Mouse (Mus musculus): Measurements from ENCODE around the gene Hrk. TPM values are rescaled to one million over a fixed set of nuclear protein-coding genes. Genes with fewer than 3 reads are reported as not detected.

Gene Hrk
- total and polyA plus RNA-seq, 3 experiments, result not detected

DNA sequence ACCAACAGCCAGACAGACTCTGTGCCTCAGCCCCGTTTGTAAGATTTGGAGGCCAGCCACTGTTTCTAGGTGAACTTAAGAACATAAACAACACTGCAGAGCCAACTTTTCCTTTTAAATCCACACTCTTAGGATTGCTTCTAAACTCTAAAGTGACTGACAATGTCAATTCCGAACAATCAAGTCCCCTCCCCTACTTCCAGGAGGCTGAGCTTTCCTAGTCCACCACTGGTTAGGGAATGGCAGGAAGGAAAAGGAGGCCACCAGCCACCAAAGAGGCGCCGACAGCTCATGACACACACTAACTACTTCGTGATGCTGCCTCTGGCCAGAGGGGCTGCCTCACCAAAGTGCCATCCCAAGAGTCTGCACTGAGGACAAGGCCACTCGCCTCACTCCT lies 19.7 kb upstream of the Hrk start:
- Histone ChIP-seq H3K79me2 (replicated peaks; ENCODE audit: control insufficient read depth, extremely low read depth, insufficient read depth, poor library complexity, severe bottlenecking) (peaks cover 9% of the 10 kb centered on the region; the same call in 1 of the 2 replicates), H3K9ac (ENCODE audit: insufficient read depth, low read depth) (no peak overlapping the region), H3K4me1 (ENCODE audit: control insufficient read depth in 1 of 2, insufficient read depth in 2 of 2) (peaks cover 0 to 10% of the 10 kb centered on the region in 2 experiments; a peak in 2 of 4 replicates), H3K27me3 (replicated peaks) (no peaks in the 10 kb centered on the region), H3K4me2 (ENCODE audit: insufficient read depth, low read depth, poor library complexity, severe bottlenecking) (no peak overlapping the region), H3K9me3 (replicated peaks; ENCODE audit: low read length) (no peaks in the 10 kb centered on the region), H3K36me3 (replicated peaks in 1 of 2; ENCODE audit: control insufficient read depth in 1 of 2, insufficient read depth in 1 of 2, low read length in 1 of 2) (peaks cover 33 to 94% of the 10 kb centered on the region in 2 experiments), H3K27ac (ENCODE audit: insufficient read depth, low read depth) (no peak overlapping the region), H3K4me3 (replicated peaks in 1 of 3; ENCODE audit: low read depth in 2 of 3, low read length in 2 of 3, poor library complexity in 1 of 3) (no peak overlapping the region)
- in situ Hi-C loops (cut with MboI; ENCODE audit: low pct_ligation_motif_present, low pct_unique_long_range_greater_than_20kb, low sequenced_read_pairs) (no loop called here), dilution Hi-C loops (cut with MboI; ENCODE audit: extremely low pct_ligation_motif_present, extremely low pct_unique_long_range_greater_than_20kb, low sequenced_read_pairs) (no loop called here)
- no peak for TF ChIP-seq SMC3 (IDR thresholded peaks at IDR 0.05; ENCODE audit: low read depth, low read length)
- TF ChIP-seq MAZ (IDR thresholded peaks at IDR 0.05; ENCODE audit: low read depth, low read length), result no peak
- DNase-seq (ENCODE audit: extremely low read depth), result no peak

GRCm38 (mm10) chr5:118145458-118145857 lies 19.0 kb upstream of the Hrk start:
- no peaks in the 10 kb centered on the region for H3K27me3 ChIP-seq (replicated peaks)
- H3K27ac ChIP-seq (ENCODE audit: insufficient read depth, low read depth), result no peak overlapping the region
- peaks cover 0 to 10% of the 10 kb centered on the region in 2 experiments; a peak in 2 of 4 replicates for H3K4me1 ChIP-seq (ENCODE audit: control insufficient read depth in 1 of 2, insufficient read depth in 2 of 2)
- peaks cover 9% of the 10 kb centered on the region; the same call in 1 of the 2 replicates for H3K79me2 ChIP-seq (replicated peaks; ENCODE audit: control insufficient read depth, extremely low read depth, insufficient read depth, poor library complexity, severe bottlenecking)
- dilution Hi-C loops (cut with MboI; ENCODE audit: extremely low pct_ligation_motif_present, extremely low pct_unique_long_range_greater_than_20kb, low sequenced_read_pairs) (no loop called here), in situ Hi-C loops (cut with MboI; ENCODE audit: low pct_ligation_motif_present, low pct_unique_long_range_greater_than_20kb, low sequenced_read_pairs) (no loop called here)
- no peak overlapping the region for H3K9ac ChIP-seq (ENCODE audit: insufficient read depth, low read depth)
- DNase-seq (ENCODE audit: extremely low read depth), result no peak
- no peaks in the 10 kb centered on the region for H3K9me3 ChIP-seq (replicated peaks; ENCODE audit: low read length)
- TF ChIP-seq RCOR1 (conservative IDR thresholded peaks at IDR 0.05; ENCODE audit: low read depth, low read length), result no peak
- no peak for TF ChIP-seq RAD21 (IDR thresholded peaks at IDR 0.05; ENCODE audit: low read depth, low read length)
- TF ChIP-seq TCF12 (IDR thresholded peaks at IDR 0.05; ENCODE audit: low read depth, low read length), result no peak
- no peak for TF ChIP-seq POLR2AphosphoS2 (IDR thresholded peaks at IDR 0.05; ENCODE audit: low read depth, low read length)
- TF ChIP-seq GABPA (IDR thresholded peaks at IDR 0.05; ENCODE audit: insufficient replicate concordance, low read depth, low read length), result no peak
- TF ChIP-seq ZKSCAN1 (IDR thresholded peaks at IDR 0.05; ENCODE audit: borderline replicate concordance, low read depth, low read length), result no peak
- TF ChIP-seq CTCF (conservative IDR thresholded peaks at IDR 0.05 in 1 of 2, IDR thresholded peaks at IDR 0.05 in 1 of 2; ENCODE audit: low read depth in 2 of 2, low read length in 2 of 2), result no peak
- no peak for TF ChIP-seq BHLHE40 (IDR thresholded peaks at IDR 0.05; ENCODE audit: low read depth, low read length)
- TF ChIP-seq ETS1 (conservative IDR thresholded peaks at IDR 0.05; ENCODE audit: low read depth, low read length), result no peak
- TF ChIP-seq NELFE (IDR thresholded peaks at IDR 0.05; ENCODE audit: low read depth, low read length), result no peak
- TF ChIP-seq EP300 (IDR thresholded peaks at IDR 0.05; ENCODE audit: low read length), result no peak
- TF ChIP-seq MXI1 (IDR thresholded peaks at IDR 0.05; ENCODE audit: low read depth, low read length), result no peak
- no peak for TF ChIP-seq JUND (conservative IDR thresholded peaks at IDR 0.05; ENCODE audit: low read depth, low read length)
- TF ChIP-seq MYC (IDR thresholded peaks at IDR 0.05; ENCODE audit: low read depth, low read length), result no peak
- TF ChIP-seq POLR2A (IDR thresholded peaks at IDR 0.05; ENCODE audit: low read depth, low read length), result no peak
- no peak for TF ChIP-seq JUN (IDR thresholded peaks at IDR 0.05; ENCODE audit: insufficient read depth, low read depth, low read length)
- TF ChIP-seq ZNF384 (IDR thresholded peaks at IDR 0.05; ENCODE audit: low read depth, low read length), result no peak
- TF ChIP-seq SMC3 (IDR thresholded peaks at IDR 0.05; ENCODE audit: low read depth, low read length), result no peak
- no peak overlapping the region for H3K4me3 ChIP-seq (replicated peaks in 1 of 3; ENCODE audit: low read depth in 2 of 3, low read length in 2 of 3, poor library complexity in 1 of 3)
- peaks cover 32 to 94% of the 10 kb centered on the region in 2 experiments for H3K36me3 ChIP-seq (replicated peaks in 1 of 2; ENCODE audit: control insufficient read depth in 1 of 2, insufficient read depth in 1 of 2, low read length in 1 of 2)
- no peak overlapping the region for H3K4me2 ChIP-seq (ENCODE audit: insufficient read depth, low read depth, poor library complexity, severe bottlenecking)
